Mouse (Mus musculus) G1E (cell line): ENCODE results near the gene Grid2ip. TPM values are rescaled to one million over a fixed set of nuclear protein-coding genes. Genes with fewer than 3 reads are reported as not detected.

Experiments
- ATAC-seq: 2 replicates; pipeline ENCODE4 v1.8.0; 2016; ENCODE audit warnings: mild to moderate bottlenecking; ENCODE audit not compliant: insufficient number of reproducible peaks, poor library complexity, low FRiP score, severe bottlenecking; ENCODE audit errors: extremely low read depth
- DNase-seq: peaks from one replicate; pipeline ENCODE4 v3.0.0; 2012; ENCODE audit warnings: low spot score
- H3K27me3 ChIP-seq: 2 replicates; pipeline ENCODE4 v1.6.1; 2012; ENCODE audit warnings: mild to moderate bottlenecking, low read length, inconsistent platforms; ENCODE audit not compliant: insufficient read depth
- H3K36me3 ChIP-seq: replicated peaks from 2 replicates; pipeline ENCODE3; 2012; ENCODE audit warnings: mild to moderate bottlenecking, inconsistent platforms
- H3K4me1 ChIP-seq: 2 replicates; pipeline ENCODE4 v1.6.1; 2012; ENCODE audit warnings: low read depth, low read length, inconsistent platforms, mixed read lengths; ENCODE audit not compliant: insufficient read depth
- H3K4me3 ChIP-seq: 2 replicates; pipeline ENCODE4 v1.5.1; 2012; ENCODE audit warnings: low read depth, mild to moderate bottlenecking, inconsistent platforms, low read length, moderate library complexity, mixed read lengths
- H3K9me3 ChIP-seq: replicated peaks from 2 replicates; pipeline ENCODE4 v1.6.1; 2012; ENCODE audit warnings: inconsistent platforms
- CTCF ChIP-seq: IDR thresholded peaks from 2 replicates; pipeline ENCODE4 v1.5.1; 2012; ENCODE audit warnings: low read depth, low read length, inconsistent platforms, mixed read lengths
- GATA1 ChIP-seq: IDR thresholded peaks from 2 replicates; pipeline ENCODE4 v1.6.1; 2012; ENCODE audit warnings: borderline replicate concordance, low read length, inconsistent platforms, mixed read lengths
- GATA2 ChIP-seq: IDR thresholded peaks from 2 replicates; pipeline ENCODE4 v1.6.1; 2012; ENCODE audit warnings: low read depth, low read length, inconsistent platforms, borderline replicate concordance
- POLR2AphosphoS5 ChIP-seq: IDR thresholded peaks from 2 replicates; pipeline ENCODE4 v1.6.1; 2012; ENCODE audit warnings: low read depth, low read length, inconsistent platforms; ENCODE audit not compliant: insufficient replicate concordance
- TAL1 ChIP-seq: conservative IDR thresholded peaks from 2 replicates; pipeline ENCODE4 v1.6.1; 2012; ENCODE audit warnings: low read depth, low read length, inconsistent platforms, mixed read lengths
- polyA plus RNA-seq: library from polyadenylated mRNA; stranded (reverse); fragments of >175 nt; gene quantifications from 2 replicates; pipeline ENCODE4 v1.2.3, GENCODE M21; 2012
- total RNA-seq, 2 experiments: library from RNA; stranded (forward) in 1 of 2; stranded (reverse) in 1 of 2; fragments of 200-1000 nt in 1 of 2; fragments of >200 nt in 1 of 2; fragmentation: Nextera tagmentation in 1 of 2; gene quantifications; 2 replicates each; pipeline ENCODE4 v1.2.3; 2014 to 2017

The Grid2ip gene
- total and polyA plus RNA-seq, 3 experiments, result 0.05 TPM; not detected in 2

GRCm38 (mm10) chr5:143360000-143360399 lies 2.9 kb downstream of the Grid2ip start:
- Histone ChIP-seq H3K9me3 (no peaks in the 10 kb centered on the region), H3K4me3 (no peak overlapping the region), H3K36me3 (no peaks in the 10 kb centered on the region), H3K4me1 (no peaks in the 10 kb centered on the region), H3K27me3 (peaks cover 26% of the 10 kb centered on the region)
- ATAC-seq (no peak), DNase-seq (no peak)
- TF ChIP-seq GATA1 (no peak), CTCF (peak; percentile 47), POLR2AphosphoS5 (no peak)

- Histone ChIP-seq H3K4me3 (no peak overlapping the region), H3K4me1 (peaks cover 6% of the 10 kb centered on the region; the same call in 1 of the 2 replicates), H3K27me3 (peaks cover 28% of the 10 kb centered on the region), H3K36me3 (no peaks in the 10 kb centered on the region), H3K9me3 (no peaks in the 10 kb centered on the region)
- TF ChIP-seq GATA2 (no peak), TAL1 (no peak), POLR2AphosphoS5 (no peak), CTCF (no peak), GATA1 (no peak)
- DNase-seq, result no peak
- ATAC-seq, result no peak
These were observed 4.3 kb downstream of the Grid2ip start for GRCm38 (mm10) chr5:143361428-143361827.

GRCm38 (mm10) chr5:143363678-143364615 lies 6.8 kb downstream of the Grid2ip start:
- H3K27me3 ChIP-seq, result peaks cover 30% of the 10 kb centered on the region
- no peak for ATAC-seq
- H3K4me3 ChIP-seq, result no peak overlapping the region
- TF ChIP-seq TAL1, result no peak
- TF ChIP-seq GATA2, result no peak
- TF ChIP-seq POLR2AphosphoS5, result no peak
- TF ChIP-seq CTCF, result no peak
- no peak for TF ChIP-seq GATA1
- no peak for DNase-seq
- H3K9me3 ChIP-seq, result no peaks in the 10 kb centered on the region
- H3K4me1 ChIP-seq, result peaks cover 9% of the 10 kb centered on the region; the same call in 1 of the 2 replicates
- H3K36me3 ChIP-seq, result no peaks in the 10 kb centered on the region

DNA sequence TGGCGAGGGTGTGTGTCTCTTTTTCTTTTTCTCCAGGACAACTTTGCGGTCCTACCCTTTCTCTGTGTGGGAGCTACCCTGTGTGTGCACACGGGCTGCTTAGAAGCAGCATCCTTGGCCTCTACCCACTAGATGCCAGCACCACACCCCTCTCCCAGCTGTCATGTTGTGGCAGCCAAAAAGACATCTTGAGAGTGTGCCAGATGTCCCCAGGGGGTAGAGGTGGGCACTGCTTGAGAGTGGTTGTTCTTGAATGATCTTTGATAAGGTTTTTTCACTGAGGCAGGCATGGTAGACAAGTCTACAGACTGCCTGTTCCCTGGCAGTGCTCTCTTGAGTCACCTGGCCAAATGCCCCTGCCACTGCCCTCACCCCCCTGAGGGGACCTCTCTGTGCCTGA lies 10.8 kb downstream of the Grid2ip start:
- peaks cover 11% of the 10 kb centered on the region; the same call in 1 of the 2 replicates for H3K4me1 ChIP-seq
- TF ChIP-seq CTCF, result no peak
- no peak for TF ChIP-seq POLR2AphosphoS5
- no peak for TF ChIP-seq GATA2
- TF ChIP-seq GATA1, result no peak
- no peak for ATAC-seq
- DNase-seq, result no peak
- no peak overlapping the region for H3K4me3 ChIP-seq
- H3K9me3 ChIP-seq, result no peaks in the 10 kb centered on the region
- H3K27me3 ChIP-seq, result peaks cover 38% of the 10 kb centered on the region
- no peaks in the 10 kb centered on the region for H3K36me3 ChIP-seq

DNA sequence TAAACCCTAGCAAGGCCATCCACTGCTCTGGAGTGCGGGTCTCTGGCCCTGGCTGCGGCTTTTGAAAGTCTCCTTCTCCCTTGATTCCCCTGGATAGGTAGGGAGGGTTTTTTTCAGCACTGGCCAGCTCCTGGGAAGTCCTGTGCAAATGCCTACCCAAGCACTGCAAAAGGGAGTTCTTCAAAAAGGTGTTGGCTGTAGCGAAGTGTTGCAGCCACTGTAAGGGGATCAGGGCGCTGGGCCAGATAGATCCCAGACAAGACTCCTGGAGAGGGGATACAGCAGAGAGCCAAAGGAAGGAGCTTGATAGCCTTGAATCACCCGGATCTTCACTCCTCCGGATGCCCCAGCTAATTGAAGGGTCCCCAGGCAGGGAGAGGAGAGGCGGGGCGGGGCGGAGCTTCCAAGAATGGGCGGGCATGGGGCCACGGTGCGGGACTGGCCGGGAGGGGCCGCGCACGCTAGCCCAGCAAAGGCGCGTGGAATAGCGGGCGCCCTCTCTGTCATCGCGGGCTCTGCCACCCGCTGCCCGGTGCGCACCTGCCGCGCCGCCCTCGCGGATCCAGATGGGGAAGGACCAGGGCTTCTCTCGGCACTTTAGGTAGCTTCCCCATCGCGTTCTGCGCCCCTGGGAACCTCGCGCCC lies 12.6 kb downstream of the Grid2ip start:
- no peaks in the 10 kb centered on the region for H3K36me3 ChIP-seq
- DNase-seq, result no peak
- peaks cover 11% of the 10 kb centered on the region; the same call in 1 of the 2 replicates for H3K4me1 ChIP-seq
- TF ChIP-seq GATA1, result no peak
- no peak for TF ChIP-seq CTCF
- no peak for TF ChIP-seq POLR2AphosphoS5
- TF ChIP-seq TAL1, result no peak
- no peak for TF ChIP-seq GATA2
- ATAC-seq, result no peak
- no peaks in the 10 kb centered on the region for H3K9me3 ChIP-seq
- no peak overlapping the region for H3K4me3 ChIP-seq
- peaks cover 33% of the 10 kb centered on the region for H3K27me3 ChIP-seq

DNA sequence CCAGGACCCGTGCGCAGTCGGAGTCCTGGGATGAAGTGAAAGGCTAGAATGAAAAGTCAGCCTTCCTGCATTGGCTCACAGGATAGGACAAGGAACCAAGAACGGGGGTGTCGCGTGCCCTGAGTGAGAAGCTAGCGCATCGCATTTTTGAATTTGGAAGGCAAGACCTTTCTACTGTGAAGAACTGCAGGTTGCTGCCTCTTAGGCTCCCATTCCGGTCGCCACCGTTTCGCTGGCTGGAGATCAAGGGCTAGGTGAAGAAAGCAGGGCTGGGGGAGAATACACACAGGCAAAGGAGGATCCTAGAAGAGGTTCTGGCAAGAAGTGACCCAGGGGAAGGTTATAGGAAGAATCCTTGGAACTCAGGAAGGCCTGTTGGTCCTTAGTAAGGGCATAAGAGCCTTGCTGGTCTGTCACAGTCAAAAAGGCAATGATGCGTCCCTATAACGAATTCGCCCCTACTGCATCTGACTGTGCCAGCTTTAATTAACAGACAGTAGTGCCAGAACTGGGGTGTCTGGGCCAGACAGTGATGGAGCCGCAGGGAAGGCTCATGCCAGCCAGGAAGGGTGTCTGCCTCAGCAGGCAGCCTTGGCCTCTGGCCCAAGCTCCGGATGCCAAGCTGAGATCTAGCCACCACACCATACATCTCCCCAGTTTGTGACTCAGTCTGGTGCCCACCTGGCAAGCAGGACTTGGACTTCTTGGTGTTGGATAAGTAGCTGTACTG lies 13.4 kb downstream of the Grid2ip start:
- H3K9me3 ChIP-seq, result no peaks in the 10 kb centered on the region
- H3K27me3 ChIP-seq, result peaks cover 28% of the 10 kb centered on the region; the same call in 1 of the 2 replicates
- H3K36me3 ChIP-seq, result no peaks in the 10 kb centered on the region
- no peak overlapping the region for H3K4me3 ChIP-seq
- ATAC-seq (no peak), DNase-seq (no peak)
- no peak for TF ChIP-seq GATA2
- no peak for TF ChIP-seq CTCF
- TF ChIP-seq POLR2AphosphoS5, result no peak
- TF ChIP-seq TAL1, result no peak
- no peak for TF ChIP-seq GATA1
- peaks cover 17% of the 10 kb centered on the region; the same call in 1 of the 2 replicates for H3K4me1 ChIP-seq
